Comparison of ENCODE assay signal across 18 mouse cellular contexts in genomic region chr5:49915695-49916106, GRCm38 (mm10).
DNase-seq lines count a peak whose midpoint lies in the region; ATAC-seq and TF ChIP-seq lines count a peak whose summit lies in the region.
"Had no signal": no experiment of that assay in that cellular context is flagged by ENCODE, and none has a peak within 500 bp of the region (broad histone marks: within the 10 kb centered on the region; RNA-seq: fewer than 3 reads in every experiment).

No protein-coding gene starts in this region.

- DNase-seq in forebrain, embryonic 11.5 days (ENCODE audit: low spot score), result no peak
- no peak for DNase-seq in forebrain, embryonic 10.5 days (ENCODE audit: extremely low spot score, low spot score)
- peak; percentile 5 for DNase-seq in lung, postnatal 0 days (ENCODE audit: low spot score)
- DNase-seq in lung, postnatal 14 days, result no peak
- peak; percentile 6 for DNase-seq in brain, embryonic 18.5 days (ENCODE audit: low read depth, low spot score)
- DNase-seq in B cell, adult 2 months, result no peak
- DNase-seq: cerebellum, adult 2 months; gastrocnemius, adult 2 months; heart, adult 18-20 months; kidney, adult 18-20 months; left cerebral cortex, postnatal 4 days; thymus, postnatal 25 days had no signal

- H3K27ac ChIP-seq in forebrain, embryonic 11.5 days (ENCODE audit: low read depth, low read length), result no peak overlapping the region
- H3K27ac ChIP-seq in forebrain, embryonic 10.5 days, result no peak overlapping the region
- H3K27ac ChIP-seq in lung, postnatal 0 days (ENCODE audit: low read length), result no peak overlapping the region
- H3K27ac ChIP-seq in midbrain, embryonic 16.5 days (ENCODE audit: low read length), result no peak overlapping the region
- H3K27ac ChIP-seq: gastrocnemius, adult 2 months; heart, embryonic 15.5 days; hindbrain, embryonic 10.5 days; liver, embryonic 15.5 days; macrophage; stomach, postnatal 0 days had no signal

- TF ChIP-seq EP300 in lung, postnatal 0 days (IDR thresholded peaks at IDR 0.05), result no peak

- no peaks in the 10 kb centered on the region for H3K4me1 ChIP-seq in forebrain, embryonic 11.5 days (replicated peaks; ENCODE audit: control insufficient read depth, insufficient read depth, low read length)
- no peaks in the 10 kb centered on the region for H3K4me1 ChIP-seq in forebrain, embryonic 10.5 days
- no peaks in the 10 kb centered on the region for H3K4me1 ChIP-seq in lung, postnatal 0 days (ENCODE audit: insufficient read depth, low read depth, low read length)
- H3K4me1 ChIP-seq in midbrain, embryonic 16.5 days (ENCODE audit: control insufficient read depth, insufficient read depth, low read length), result no peaks in the 10 kb centered on the region
- H3K4me1 ChIP-seq: heart, embryonic 15.5 days; hindbrain, embryonic 10.5 days; liver, embryonic 15.5 days had no signal

- no peak overlapping the region for H3K4me2 ChIP-seq in forebrain, embryonic 11.5 days (ENCODE audit: low read depth, low read length, severe bottlenecking)
- H3K4me2 ChIP-seq in lung, postnatal 0 days (replicated peaks; ENCODE audit: low read depth, low read length), result no peak overlapping the region
- no peak overlapping the region for H3K4me2 ChIP-seq in midbrain, embryonic 16.5 days (ENCODE audit: low read length)
- H3K4me2 ChIP-seq: heart, embryonic 15.5 days; liver, embryonic 15.5 days had no signal

- H3K4me3 ChIP-seq in forebrain, embryonic 11.5 days (ENCODE audit: low read depth, low read length), result no peak overlapping the region
- H3K4me3 ChIP-seq in forebrain, embryonic 10.5 days, result no peak overlapping the region
- H3K4me3 ChIP-seq in lung, postnatal 0 days (ENCODE audit: low read depth, low read length), result no peak overlapping the region
- no peak overlapping the region for H3K4me3 ChIP-seq in midbrain, embryonic 16.5 days (ENCODE audit: low read depth, low read length)
- H3K4me3 ChIP-seq: gastrocnemius, adult 2 months; heart, embryonic 15.5 days; hindbrain, embryonic 10.5 days; liver, embryonic 15.5 days had no signal

- H3K36me3 ChIP-seq in forebrain, embryonic 11.5 days (ENCODE audit: control insufficient read depth, insufficient read depth, low read length), result no peaks in the 10 kb centered on the region
- no peaks in the 10 kb centered on the region for H3K36me3 ChIP-seq in forebrain, embryonic 10.5 days (replicated peaks)
- no peaks in the 10 kb centered on the region for H3K36me3 ChIP-seq in lung, postnatal 0 days (ENCODE audit: insufficient read depth, low read length)
- H3K36me3 ChIP-seq in midbrain, embryonic 16.5 days (ENCODE audit: control insufficient read depth, insufficient read depth, low read length), result no peaks in the 10 kb centered on the region
- H3K36me3 ChIP-seq: heart, embryonic 15.5 days; hindbrain, embryonic 10.5 days; liver, embryonic 15.5 days had no signal

- WGBS in forebrain, embryonic 11.5 days, result 85% methylated on average over 2 of the region's 2 CpGs
- 91% methylated on average over 2 of the region's 2 CpGs for WGBS in forebrain, embryonic 10.5 days
- WGBS in lung, postnatal 0 days, result 34% methylated on average over 2 of the region's 2 CpGs
- 50% methylated on average over 2 of the region's 2 CpGs for WGBS in midbrain, embryonic 16.5 days

- peak; percentile 51; the same call in 1 of the 2 replicates for ATAC-seq in forebrain, embryonic 11.5 days (replicated peaks; ENCODE audit: low FRiP score)
- no peak for ATAC-seq in lung, postnatal 0 days
- ATAC-seq in midbrain, embryonic 16.5 days, result 0 out of 2 replicates have a peak, but pooled peaks have one; percentile 21

- no peaks in the 10 kb centered on the region for H3K27me3 ChIP-seq in forebrain, embryonic 11.5 days (ENCODE audit: control insufficient read depth, insufficient read depth, low read length)
- no peaks in the 10 kb centered on the region for H3K27me3 ChIP-seq in forebrain, embryonic 10.5 days (ENCODE audit: poor library complexity, severe bottlenecking)
- H3K27me3 ChIP-seq in lung, postnatal 0 days (replicated peaks; ENCODE audit: insufficient read depth, low read length), result no peaks in the 10 kb centered on the region
- H3K27me3 ChIP-seq in midbrain, embryonic 16.5 days (ENCODE audit: control insufficient read depth, insufficient read depth, low read depth, low read length), result no peaks in the 10 kb centered on the region
- H3K27me3 ChIP-seq: heart, embryonic 15.5 days; liver, embryonic 15.5 days had no signal

- H3K9me3 ChIP-seq in forebrain, embryonic 11.5 days (ENCODE audit: control insufficient read depth, low read length), result no peaks in the 10 kb centered on the region
- no peaks in the 10 kb centered on the region for H3K9me3 ChIP-seq in forebrain, embryonic 10.5 days
- H3K9me3 ChIP-seq in lung, postnatal 0 days (ENCODE audit: low read length), result no peaks in the 10 kb centered on the region
- no peaks in the 10 kb centered on the region for H3K9me3 ChIP-seq in midbrain, embryonic 16.5 days (replicated peaks; ENCODE audit: control insufficient read depth, low read length, poor library complexity, severe bottlenecking)
- H3K9me3 ChIP-seq: heart, embryonic 15.5 days; hindbrain, embryonic 10.5 days; liver, embryonic 15.5 days had no signal

- H3K9ac ChIP-seq in forebrain, embryonic 11.5 days (ENCODE audit: low read length), result no peak overlapping the region
- H3K9ac ChIP-seq in lung, postnatal 0 days (replicated peaks; ENCODE audit: low read depth), result no peak overlapping the region
- H3K9ac ChIP-seq in midbrain, embryonic 16.5 days (ENCODE audit: low read depth, low read length), result no peak overlapping the region
- H3K9ac ChIP-seq: heart, embryonic 15.5 days; liver, embryonic 15.5 days had no signal

- no peak for TF ChIP-seq CTCF in lung, postnatal 0 days (IDR thresholded peaks at IDR 0.05)

Comparison
In these comparisons a context has a peak if more than half of its experiments do, and no peak if none do; other contexts are left out.
1. DNase-seq: peak in lung, postnatal 0 days (single experiment) and brain, embryonic 18.5 days (single experiment); none in forebrain, embryonic 11.5 days (single experiment), forebrain, embryonic 10.5 days (single experiment), lung, postnatal 14 days (single experiment) and B cell, adult 2 months (0 of 2).